Mouse (Mus musculus) brain, adult 2 months (tissue): ENCODE data around the gene Aqp8.
A peak's percentile ranks its signal among the peaks of the same experiment; 100 is the strongest.

Experiments
- DNase-seq: peaks from one replicate; pipeline ENCODE4 v3.0.0; 2011; ENCODE audit warnings: low read depth, low spot score

The Aqp8 gene

DNA sequence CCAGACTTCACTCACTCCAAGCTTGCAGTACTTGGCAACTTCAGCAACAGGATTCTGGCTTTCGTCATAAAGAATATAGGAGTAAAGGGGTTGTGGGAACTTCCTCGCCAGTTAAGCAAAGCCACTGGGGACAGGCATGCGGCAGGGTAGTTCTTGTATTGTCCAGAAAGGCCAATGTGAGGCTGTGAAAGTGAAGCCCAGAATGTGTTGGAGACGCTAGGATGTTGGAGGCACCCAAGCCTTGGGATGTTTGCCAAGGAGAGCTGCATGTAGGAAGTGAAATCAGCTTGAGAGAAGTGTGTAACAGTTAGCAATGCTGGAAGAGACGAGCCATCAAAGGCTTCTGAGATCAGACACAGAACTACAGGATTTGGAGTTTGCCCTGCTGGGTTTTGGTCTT is 25.6 kb downstream of the Aqp8 start:
- peak; percentile 82 for DNase-seq

DNA sequence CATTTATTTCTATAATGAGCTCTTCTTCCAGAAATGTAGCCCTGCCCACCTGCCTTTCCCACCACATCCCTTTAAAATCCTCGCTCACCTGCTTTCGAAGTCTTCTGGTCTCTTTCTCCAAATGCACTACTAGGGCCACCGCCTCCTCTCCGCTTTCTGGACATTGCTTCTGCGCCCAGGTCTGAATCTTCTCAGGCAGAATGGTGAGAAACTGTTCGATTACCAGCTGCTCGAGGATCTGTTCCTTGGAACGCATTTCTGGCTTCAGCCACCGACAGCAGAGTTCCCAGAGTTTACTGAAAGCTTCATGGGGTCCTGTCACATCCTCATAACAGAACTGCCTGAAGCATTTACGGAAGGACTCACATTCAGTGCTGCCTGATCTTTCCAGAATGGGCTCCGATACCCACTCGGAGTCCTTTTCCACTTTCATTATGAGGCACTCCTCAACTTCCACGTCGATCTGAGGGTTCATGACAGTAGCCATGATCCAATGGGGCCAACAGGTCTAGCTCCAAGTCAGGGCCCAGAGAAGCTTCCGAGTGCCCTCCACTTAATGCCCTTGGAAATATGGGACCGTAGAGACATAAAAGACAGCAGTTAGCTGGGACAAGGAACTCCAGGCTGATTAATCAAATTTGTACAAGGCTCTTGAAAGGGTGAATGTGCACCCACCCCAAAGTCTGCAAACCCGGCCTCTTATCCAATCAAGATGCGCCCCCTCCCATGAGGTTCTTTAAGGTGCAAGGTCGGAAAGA is 37.6 kb downstream of the Aqp8 start:
- DNase-seq: peak; percentile 55

DNA sequence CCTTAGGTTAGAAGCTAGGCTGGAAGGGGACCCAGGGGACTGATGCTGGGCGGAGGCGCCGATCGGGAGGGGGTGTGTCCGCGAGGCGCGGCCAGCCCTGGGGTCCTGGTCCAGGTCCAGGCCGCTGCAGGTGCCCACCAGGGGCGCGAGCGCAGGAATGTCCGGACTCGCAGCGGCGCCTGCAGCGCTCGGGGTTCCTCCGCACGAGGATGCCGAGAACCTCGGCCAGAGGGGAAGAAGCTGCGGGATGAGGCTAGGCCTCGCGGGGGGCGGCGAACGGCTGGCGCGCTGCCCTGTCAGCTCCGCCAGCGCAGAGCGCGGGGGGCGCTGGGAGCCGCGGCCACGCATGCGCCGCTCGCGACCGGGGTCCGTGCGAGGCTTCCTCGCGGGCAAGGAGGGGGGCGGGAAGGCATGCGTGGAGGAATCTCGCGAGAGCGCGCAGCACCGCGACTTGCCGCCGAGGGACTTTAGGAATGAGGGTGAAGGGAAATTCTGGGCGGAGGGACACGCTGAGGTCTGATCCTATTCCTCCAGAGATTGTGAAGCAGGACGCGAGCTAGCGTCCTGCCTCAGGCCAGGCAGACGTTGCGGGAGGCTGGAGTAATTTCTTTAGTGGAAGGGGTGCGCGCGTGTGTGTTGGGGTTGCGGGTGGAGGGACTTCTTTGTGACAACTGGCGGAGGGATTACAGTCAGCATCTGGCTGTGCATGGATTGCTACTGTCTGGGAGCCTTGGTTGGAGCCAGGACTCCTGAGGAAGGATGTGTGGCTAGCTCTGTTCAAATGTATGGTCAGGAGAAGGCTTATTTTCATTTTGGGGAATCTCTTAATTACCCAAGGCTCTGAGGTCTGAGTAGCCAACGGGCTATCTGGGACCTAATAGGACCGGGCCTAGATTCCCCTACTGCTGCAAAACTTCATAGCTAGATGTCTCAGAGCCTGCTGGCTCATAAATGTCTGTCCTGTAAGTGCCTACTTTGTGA is 38.4 kb downstream of the Aqp8 start, which contains the start of gene Zkscan2:
Gene Zkscan2, minus strand, starts transcription at position 211 of the 981 bp plus-strand sequence.
- peak; percentile 98 for DNase-seq

DNA sequence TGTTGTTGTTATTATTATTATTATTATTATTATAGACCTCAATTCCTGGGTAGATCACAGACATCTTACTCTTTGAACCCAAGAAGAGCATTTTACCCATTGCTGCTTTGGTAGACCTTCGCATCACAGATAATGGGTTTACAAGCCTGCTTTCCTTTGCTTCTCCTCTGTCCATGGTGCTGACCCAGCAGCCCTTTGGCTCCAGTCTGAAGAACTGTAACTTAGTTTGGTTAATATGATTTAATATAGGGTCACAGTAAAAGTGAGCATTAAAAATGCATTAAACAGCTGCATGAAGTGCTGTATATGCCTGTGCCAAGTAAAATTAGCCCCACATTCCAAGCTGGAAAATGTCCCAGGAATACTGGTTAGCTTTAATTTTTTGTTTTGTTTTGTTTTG is 41.3 kb downstream of the Aqp8 start:
- no peak for DNase-seq

DNA sequence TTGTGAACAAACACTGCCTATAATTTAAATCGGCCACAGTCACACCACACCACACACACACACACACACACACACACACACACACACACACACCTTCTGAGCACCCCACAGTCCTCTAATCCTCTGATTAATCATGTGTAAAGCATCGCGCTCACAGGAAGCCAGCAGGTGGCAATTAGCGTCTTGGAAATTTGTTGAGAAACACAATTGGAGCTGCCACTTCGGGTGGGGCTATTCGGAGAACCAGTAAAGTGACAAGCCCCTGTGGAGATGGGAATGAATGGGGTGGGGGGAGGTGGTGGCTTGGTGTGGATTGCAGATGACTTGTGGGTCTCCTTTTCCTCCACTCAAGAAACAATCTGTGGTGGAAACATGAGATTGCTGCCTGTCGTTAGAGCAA is 45.9 kb downstream of the Aqp8 start:
- DNase-seq: no peak
